Mouse (Mus musculus): Measurements from ENCODE around the gene Ext2. TPM values are rescaled to one million over a fixed set of nuclear protein-coding genes. Genes with fewer than 3 reads are reported as not detected.

Gene Ext2
- polyA plus RNA-seq (2015; fragmentation: Nextera tagmentation; extraction: Ambion mirVana) = 125 and 134 TPM in 2 replicates

DNA sequence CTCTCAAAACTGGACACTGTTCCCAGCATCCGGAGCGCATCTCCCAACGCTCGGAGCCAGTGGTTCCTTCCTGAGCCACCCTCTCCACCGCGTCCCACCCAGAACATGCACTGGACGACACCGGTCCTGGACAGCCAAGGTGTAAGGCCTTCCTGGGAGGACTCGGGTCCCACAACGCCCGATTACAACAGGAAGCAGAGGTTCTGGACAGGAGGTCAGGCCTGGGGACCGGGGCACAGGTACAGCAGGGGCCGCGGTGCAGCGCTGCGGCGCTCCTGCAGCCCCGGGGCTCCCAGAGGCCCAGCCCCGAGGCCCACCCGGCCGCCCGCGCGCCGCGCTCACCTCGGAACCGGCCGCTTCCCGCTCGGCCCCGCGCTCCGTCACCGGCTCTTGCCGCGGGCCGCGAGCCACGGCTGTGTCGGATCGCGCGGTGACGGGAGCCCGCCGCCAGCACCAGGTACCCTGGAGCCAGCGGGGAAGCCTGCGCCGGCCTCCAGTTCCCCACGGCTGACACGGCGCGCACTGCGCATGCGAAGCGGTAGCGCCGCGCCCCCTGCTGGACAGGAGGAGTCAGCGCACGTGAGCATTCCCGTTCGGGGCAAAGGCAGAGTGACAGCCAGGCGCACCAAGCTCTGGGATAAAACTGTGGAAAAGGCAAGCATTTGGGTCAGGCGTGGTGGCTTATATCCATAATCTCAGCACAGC, at the start of gene Ext2:
Ext2 (minus strand) TSS at position 524 of the 705 bp plus-strand sequence.
- 2% methylated on average over 66 of the region's 66 CpGs for WGBS
- Histone ChIP-seq H3K27me3 (no peaks in the 10 kb centered on the region), H3K4me3 (peak within 1 kb of the TSS; percentile 83), H3K27ac (no peak within 1 kb of the TSS), H3K4me1 (peaks cover 10% of the 10 kb centered on the region), H3K36me3 (no peaks in the 10 kb centered on the region), H3K9ac (peak within 1 kb of the TSS; percentile 82), H3K9me3 (no peaks in the 10 kb centered on the region), H3K4me2 (peak within 1 kb of the TSS; percentile 69)
- peak; percentile 89 for ATAC-seq (ENCODE audit: borderline replicate concordance, extremely low read depth, low FRiP score, low TSS enrichment)

- 85% methylated on average over 4 of the region's 4 CpGs for WGBS
- Histone ChIP-seq H3K4me2 (no peak overlapping the region), H3K36me3 (no peaks in the 10 kb centered on the region), H3K9me3 (no peaks in the 10 kb centered on the region), H3K27ac (no peak overlapping the region), H3K4me3 (no peak overlapping the region), H3K27me3 (no peaks in the 10 kb centered on the region), H3K9ac (no peak overlapping the region), H3K4me1 (peaks cover 15% of the 10 kb centered on the region)
- no peak for ATAC-seq (ENCODE audit: borderline replicate concordance, extremely low read depth, low FRiP score, low TSS enrichment)
Measured at GRCm38 (mm10) chr2:93871411-93871925, 49.1 kb upstream of the Ext2 start.

- ATAC-seq (ENCODE audit: borderline replicate concordance, extremely low read depth, low FRiP score, low TSS enrichment) = no peak
- H3K36me3 ChIP-seq = no peaks in the 10 kb centered on the region
- WGBS = 45% methylated on average over 4 of the region's 4 CpGs
Measured at GRCm38 (mm10) chr2:93870842-93871241, 48.5 kb upstream of the Ext2 start.

DNA sequence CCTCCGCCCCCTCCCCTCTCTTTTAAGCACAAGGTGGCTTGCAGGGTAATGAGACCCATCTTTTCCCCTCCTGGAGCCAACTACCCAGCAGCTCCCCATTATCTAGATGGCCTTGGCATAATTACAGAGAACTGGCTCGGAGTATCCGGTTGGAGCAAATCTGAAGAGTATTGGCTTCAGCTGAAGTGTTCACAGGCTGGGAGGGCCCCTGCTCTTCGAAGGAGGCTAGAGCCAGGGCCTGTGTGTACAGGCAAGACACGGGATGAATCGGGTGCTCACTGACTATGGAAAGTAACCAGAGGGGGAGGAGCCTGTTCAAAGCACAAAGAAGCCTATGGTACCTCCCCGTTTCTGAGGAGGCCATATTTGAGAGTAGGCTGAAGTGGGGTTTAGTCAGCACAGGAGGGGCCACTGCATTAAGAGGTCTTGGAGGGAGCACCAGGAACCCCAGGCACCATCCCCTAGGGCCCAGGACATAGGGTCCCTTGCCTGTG, 46.8 kb upstream of the Ext2 start, which contains the start of gene Accsl:
Accsl (minus strand) TSS at position 51 of the 494 bp plus-strand sequence.
- WGBS = 69% methylated on average over 7 of the region's 7 CpGs
- Histone ChIP-seq H3K27me3 (no peaks in the 10 kb centered on the region), H3K4me3 (no peak within 1 kb of the TSS), H3K4me1 (peaks cover 9% of the 10 kb centered on the region), H3K9me3 (no peaks in the 10 kb centered on the region), H3K27ac (no peak within 1 kb of the TSS), H3K9ac (no peak within 1 kb of the TSS), H3K36me3 (no peaks in the 10 kb centered on the region), H3K4me2 (no peak within 1 kb of the TSS)
- no peak for ATAC-seq (ENCODE audit: borderline replicate concordance, extremely low read depth, low FRiP score, low TSS enrichment)

More at GRCm38 (mm10) chr2:93870842-93871241, 48.5 kb upstream of the Ext2 start:
- no peak overlapping the region for H3K4me3 ChIP-seq
- no peak overlapping the region for H3K4me2 ChIP-seq
- peaks cover 15% of the 10 kb centered on the region for H3K4me1 ChIP-seq
- no peaks in the 10 kb centered on the region for H3K9me3 ChIP-seq
- H3K27ac ChIP-seq = no peak overlapping the region
- H3K9ac ChIP-seq = no peak overlapping the region
- H3K27me3 ChIP-seq = no peaks in the 10 kb centered on the region

GRCm38 (mm10) chr2:93868566-93868965, 46.2 kb upstream of the Ext2 start:
- no peak overlapping the region for H3K27ac ChIP-seq
- H3K4me2 ChIP-seq = no peak overlapping the region
- H3K27me3 ChIP-seq = no peaks in the 10 kb centered on the region
- H3K36me3 ChIP-seq = no peaks in the 10 kb centered on the region
- no peak for ATAC-seq (ENCODE audit: borderline replicate concordance, extremely low read depth, low FRiP score, low TSS enrichment)
- H3K4me3 ChIP-seq = no peak overlapping the region
- WGBS = 80% methylated on average over 11 of the region's 11 CpGs
- H3K4me1 ChIP-seq = peaks cover 4% of the 10 kb centered on the region
- H3K9me3 ChIP-seq = no peaks in the 10 kb centered on the region
- no peak overlapping the region for H3K9ac ChIP-seq

GRCm38 (mm10) chr2:93863229-93863628, 40.9 kb upstream of the Ext2 start:
- no peak overlapping the region for H3K4me3 ChIP-seq
- H3K27ac ChIP-seq = no peak overlapping the region
- H3K4me2 ChIP-seq = no peak overlapping the region
- H3K27me3 ChIP-seq = no peaks in the 10 kb centered on the region
- 72% methylated on average over 4 of the region's 4 CpGs for WGBS
- H3K9ac ChIP-seq = no peak overlapping the region
- no peaks in the 10 kb centered on the region for H3K36me3 ChIP-seq
- ATAC-seq (ENCODE audit: borderline replicate concordance, extremely low read depth, low FRiP score, low TSS enrichment) = no peak
- no peaks in the 10 kb centered on the region for H3K4me1 ChIP-seq
- H3K9me3 ChIP-seq = no peaks in the 10 kb centered on the region

DNA sequence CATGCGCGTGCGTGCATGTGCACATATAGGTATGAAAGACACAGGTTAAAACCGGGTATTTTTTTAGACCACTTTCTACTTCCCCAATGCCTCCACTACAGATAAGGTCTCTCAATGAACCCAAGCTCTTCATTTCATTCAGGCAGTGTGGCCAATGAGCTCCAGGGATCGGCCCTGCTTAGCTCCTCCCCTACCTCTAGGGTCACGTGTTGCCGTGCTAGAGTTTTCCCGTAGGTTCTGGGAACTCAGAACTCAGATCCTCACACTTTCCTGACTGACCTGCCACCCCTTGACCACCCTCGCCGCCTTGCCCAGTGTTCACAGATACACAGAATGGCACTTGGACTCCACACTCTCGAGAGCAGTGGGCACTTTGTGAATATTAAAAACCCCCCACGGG, 36.5 kb upstream of the Ext2 start:
- no peaks in the 10 kb centered on the region for H3K36me3 ChIP-seq
- 55% methylated on average over 12 of the region's 12 CpGs for WGBS
- ATAC-seq (ENCODE audit: borderline replicate concordance, extremely low read depth, low FRiP score, low TSS enrichment) = no peak
- H3K9ac ChIP-seq = no peak overlapping the region
- no peak overlapping the region for H3K27ac ChIP-seq
- H3K9me3 ChIP-seq = no peaks in the 10 kb centered on the region
- no peaks in the 10 kb centered on the region for H3K27me3 ChIP-seq
- H3K4me3 ChIP-seq = no peak overlapping the region
- no peak overlapping the region for H3K4me2 ChIP-seq
- no peaks in the 10 kb centered on the region for H3K4me1 ChIP-seq

- no peak overlapping the region for H3K9ac ChIP-seq
- no peak for ATAC-seq (ENCODE audit: borderline replicate concordance, extremely low read depth, low FRiP score, low TSS enrichment)
- WGBS = 78% methylated on average over 1 of the region's 1 CpGs
Measured at GRCm38 (mm10) chr2:93851303-93851702, 28.9 kb upstream of the Ext2 start.

GRCm38 (mm10) chr2:93850317-93850944, 28.1 kb upstream of the Ext2 start:
- no peak for ATAC-seq (ENCODE audit: borderline replicate concordance, extremely low read depth, low FRiP score, low TSS enrichment)
- no peaks in the 10 kb centered on the region; the same call in 1 of the 2 replicates for H3K36me3 ChIP-seq

More at GRCm38 (mm10) chr2:93851303-93851702, 28.9 kb upstream of the Ext2 start:
- Histone ChIP-seq H3K36me3 (no peaks in the 10 kb centered on the region; the same call in 1 of the 2 replicates), H3K9me3 (no peaks in the 10 kb centered on the region), H3K4me2 (no peak overlapping the region), H3K27ac (no peak overlapping the region), H3K27me3 (no peaks in the 10 kb centered on the region), H3K4me1 (peaks cover 8% of the 10 kb centered on the region), H3K4me3 (no peak overlapping the region)

GRCm38 (mm10) chr2:93849505-93850089, 27.2 kb upstream of the Ext2 start, which contains the start of gene Accs:
Accs (minus strand) TSS chr2:93849943.
- ATAC-seq (ENCODE audit: borderline replicate concordance, extremely low read depth, low FRiP score, low TSS enrichment) = peak; percentile 90
- peak within 1 kb of the TSS; percentile 64 for H3K4me3 ChIP-seq
- H3K4me2 ChIP-seq = peak within 1 kb of the TSS; percentile 74
- H3K36me3 ChIP-seq = peaks cover 1% of the 10 kb centered on the region; the same call in 1 of the 2 replicates
- no peaks in the 10 kb centered on the region for H3K27me3 ChIP-seq
- peaks cover 8% of the 10 kb centered on the region for H3K4me1 ChIP-seq
- peak within 1 kb of the TSS; percentile 91 for H3K27ac ChIP-seq
- no peaks in the 10 kb centered on the region for H3K9me3 ChIP-seq
- peak within 1 kb of the TSS; percentile 81 for H3K9ac ChIP-seq
- WGBS = under 1% methylated on average over 28 of the region's 28 CpGs

More at GRCm38 (mm10) chr2:93850317-93850944, 28.1 kb upstream of the Ext2 start:
- Histone ChIP-seq H3K9me3 (no peaks in the 10 kb centered on the region), H3K9ac (no peak overlapping the region), H3K4me1 (peaks cover 8% of the 10 kb centered on the region), H3K4me2 (peak overlapping the region; percentile 74), H3K4me3 (peak overlapping the region; percentile 64; the same call in 1 of the 2 replicates), H3K27me3 (no peaks in the 10 kb centered on the region), H3K27ac (no peak overlapping the region)
- WGBS = 37% methylated on average over 13 of the region's 13 CpGs

- WGBS = 88% methylated on average over 3 of the region's 3 CpGs
- Histone ChIP-seq H3K4me3 (no peak overlapping the region), H3K4me2 (no peak overlapping the region), H3K4me1 (no peaks in the 10 kb centered on the region), H3K9ac (no peak overlapping the region), H3K36me3 (peaks cover 41% of the 10 kb centered on the region), H3K9me3 (no peaks in the 10 kb centered on the region), H3K27ac (no peak overlapping the region), H3K27me3 (no peaks in the 10 kb centered on the region)
- ATAC-seq (ENCODE audit: borderline replicate concordance, extremely low read depth, low FRiP score, low TSS enrichment) = no peak
Measured at GRCm38 (mm10) chr2:93841349-93841748, 19.0 kb upstream of the Ext2 start.

Data from lung, embryonic 15.5 days (tissue).